Mouse (Mus musculus): ENCODE measurements at regions not wholly inside any gene's neighbourhood (a gene's known extent, or its start where the extent isn't known, plus 50 kb on each side); places are given as distances from the start of the nearest gene placed in this dataset.

DNA sequence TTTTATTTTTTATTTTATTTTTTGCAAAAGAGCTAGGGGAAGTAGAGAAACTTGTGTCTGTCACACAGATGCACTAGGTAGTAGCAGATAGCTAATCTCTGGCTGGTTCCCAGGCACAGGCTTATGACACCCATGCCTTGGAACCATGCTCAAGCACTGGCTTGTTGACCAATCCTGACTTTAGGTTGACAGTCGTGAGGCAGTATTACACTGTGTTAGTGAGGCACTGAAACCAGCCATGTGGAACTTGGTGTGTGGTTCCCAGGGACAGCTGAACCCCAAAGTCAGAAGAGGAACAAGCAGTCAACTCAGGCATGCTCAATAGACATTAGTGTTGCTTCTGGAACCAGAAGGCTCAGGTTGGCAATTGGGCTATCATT, 601.1 kb upstream of the Nox3 start:
- DNase-seq (ENCODE audit: low spot score in 2 of 2), result no peak

DNA sequence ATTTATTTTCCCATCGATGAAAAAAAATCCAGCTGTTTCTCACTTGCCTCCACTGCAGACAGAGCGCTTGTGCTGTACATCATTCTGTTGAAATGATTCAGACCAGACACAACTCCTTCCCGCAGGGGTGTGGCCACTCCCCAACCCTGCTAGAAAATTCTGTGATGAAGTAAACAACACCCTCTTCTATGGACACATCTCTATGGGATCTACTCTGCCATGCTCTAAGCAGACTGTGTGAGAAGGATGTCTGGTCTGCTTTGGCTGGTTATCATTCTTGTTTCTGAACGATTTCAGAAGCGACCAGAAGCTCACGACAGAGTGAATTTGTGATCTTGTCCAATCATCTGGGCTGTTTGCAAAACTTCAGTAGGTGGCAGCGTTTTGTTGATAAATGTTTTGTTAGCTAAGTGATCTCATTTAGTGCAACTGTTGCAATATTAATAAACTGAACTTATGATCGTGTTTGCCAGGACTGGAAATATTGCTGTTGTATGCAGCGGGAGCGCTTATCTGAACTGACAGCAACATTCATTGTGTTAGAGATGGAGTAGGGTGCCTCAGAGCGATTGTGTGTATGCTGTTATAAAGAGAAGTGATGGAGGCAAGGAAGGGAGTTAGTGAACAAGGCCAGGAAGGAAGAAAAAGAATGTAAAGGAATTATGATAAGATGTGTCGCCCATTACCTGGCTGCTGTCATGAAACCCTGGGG, 605.2 kb upstream of the Nox3 start:
- no peak for DNase-seq (ENCODE audit: low spot score in 2 of 2)

DNA sequence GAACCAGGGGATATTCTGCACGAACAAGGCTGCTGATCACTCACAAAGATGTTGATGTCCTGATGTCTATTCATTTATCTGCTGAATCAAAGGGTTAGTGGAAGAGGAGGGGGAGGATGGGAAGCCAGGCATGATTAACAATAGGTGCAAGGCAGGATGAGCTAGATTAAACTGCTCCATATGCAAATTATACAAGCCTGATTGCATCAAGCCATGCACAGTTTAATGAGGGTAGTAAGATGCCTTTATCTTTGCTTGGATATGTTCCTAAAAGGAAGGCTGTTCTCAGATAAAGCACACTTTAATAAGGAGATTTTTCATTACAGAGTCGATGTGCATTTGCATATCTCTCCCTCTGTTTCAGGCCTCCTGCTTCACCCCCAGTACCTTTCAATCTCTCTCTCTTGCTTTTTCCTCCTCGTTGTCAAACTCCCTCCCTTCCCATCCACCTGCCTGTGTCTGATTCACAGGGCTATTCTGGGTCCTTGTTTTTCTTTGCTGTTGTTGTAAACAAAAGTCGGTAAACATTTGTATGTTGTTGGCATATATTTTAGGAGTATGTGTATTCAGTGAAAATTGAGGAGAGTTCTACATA, 615.8 kb upstream of the Nox3 start:
- DNase-seq (ENCODE audit: low spot score in 2 of 2), result no peak

DNA sequence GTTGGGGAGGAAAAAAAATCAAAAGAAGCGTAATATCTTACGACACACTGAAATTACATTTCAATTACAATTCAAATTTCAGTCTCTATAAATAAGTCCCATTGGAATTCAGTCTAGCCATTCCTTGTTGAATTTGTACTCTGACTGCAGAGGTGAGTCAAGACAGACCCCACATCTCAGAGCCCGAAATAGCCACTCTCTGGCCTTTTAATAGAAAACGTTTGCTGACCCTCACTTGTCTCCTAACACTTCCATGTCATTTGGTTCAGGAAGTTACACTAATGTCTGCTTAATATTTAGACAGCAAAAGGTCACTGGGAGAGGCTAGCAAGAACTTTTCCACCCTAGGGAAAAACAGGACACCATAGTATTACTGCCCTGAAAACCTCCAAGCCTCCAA, 623.1 kb upstream of the Nox3 start:
- no peak for DNase-seq (ENCODE audit: low spot score in 2 of 2)

DNA sequence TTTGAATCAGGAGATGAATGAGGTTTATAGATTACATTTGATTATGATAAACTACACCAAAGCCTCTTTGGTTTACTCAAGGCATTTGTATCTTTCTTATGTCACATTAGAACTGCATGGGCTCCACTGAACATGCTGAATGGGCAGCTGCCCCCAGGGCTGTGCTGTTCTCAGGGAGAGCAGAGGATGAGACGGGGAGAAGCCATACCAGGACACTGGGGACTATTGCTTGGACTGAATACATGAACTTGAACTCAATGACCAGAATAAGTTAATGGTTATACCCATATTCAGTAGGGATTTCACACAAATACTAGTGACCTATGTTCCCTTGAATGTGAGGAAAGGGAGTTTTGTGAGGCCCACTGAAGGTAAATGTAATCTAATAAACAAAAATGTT, 632.7 kb upstream of the Nox3 start:
- no peak for DNase-seq (ENCODE audit: low spot score in 2 of 2)

DNA sequence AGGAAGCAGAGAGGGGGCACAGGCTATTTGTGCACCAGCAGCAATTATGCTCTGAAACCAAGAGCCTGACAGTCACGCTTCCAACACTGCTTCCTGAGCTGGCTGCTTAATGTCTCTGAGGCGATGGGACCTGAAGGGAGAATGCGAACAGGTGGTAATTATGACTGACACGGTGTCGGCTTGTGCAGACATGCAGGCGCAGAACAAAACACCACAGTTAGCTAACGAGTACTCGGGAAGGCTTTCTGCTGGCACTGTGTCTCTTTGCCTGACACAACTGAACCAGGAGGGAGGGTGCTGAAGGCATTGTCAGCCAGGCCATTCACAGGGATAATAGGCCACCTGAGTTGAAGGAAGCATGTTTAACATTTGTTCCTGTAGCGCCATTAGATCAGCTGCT, 635.6 kb upstream of the Nox3 start:
- no peak for DNase-seq (ENCODE audit: low spot score in 2 of 2)

DNA sequence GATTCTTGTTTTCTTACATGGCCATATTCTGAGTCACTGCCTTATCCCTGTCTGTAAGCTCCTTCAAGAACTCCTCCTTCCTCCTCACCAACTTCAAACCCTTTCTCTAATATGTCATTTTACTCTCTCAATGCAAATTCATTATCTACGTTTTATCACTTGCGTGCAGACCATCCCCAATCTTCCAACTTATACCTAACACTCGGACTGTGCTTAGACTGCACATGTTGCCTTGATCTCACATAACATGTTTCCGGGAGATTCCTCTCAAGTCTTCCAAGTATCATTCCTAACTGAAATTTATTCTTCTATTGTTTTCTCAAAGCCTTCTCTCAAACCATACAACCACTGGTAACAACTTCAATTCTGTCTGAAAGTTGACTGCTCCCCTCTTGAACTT, 637.0 kb upstream of the Nox3 start:
- no peak for DNase-seq (ENCODE audit: low spot score in 2 of 2)

DNA sequence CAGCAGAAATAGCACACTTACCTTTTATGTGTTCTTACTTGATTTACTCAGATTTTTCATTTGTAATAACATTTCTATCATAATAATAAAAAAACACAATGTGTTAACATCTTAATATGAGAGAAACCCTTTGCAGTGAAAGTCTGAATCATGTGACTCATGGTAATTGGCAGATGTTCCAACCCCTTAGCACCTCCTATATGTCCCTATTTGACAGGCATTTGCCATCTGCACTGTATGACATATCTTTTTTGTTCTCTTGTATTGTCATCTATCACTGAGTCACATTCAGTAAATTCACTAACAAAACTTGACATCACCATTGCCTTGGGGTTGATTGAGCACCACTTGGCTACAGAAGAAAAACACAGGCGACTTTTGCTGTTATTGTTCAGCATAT, 641.1 kb upstream of the Arid1b start:
- DNase-seq (ENCODE audit: low spot score in 2 of 2), result no peak

DNA sequence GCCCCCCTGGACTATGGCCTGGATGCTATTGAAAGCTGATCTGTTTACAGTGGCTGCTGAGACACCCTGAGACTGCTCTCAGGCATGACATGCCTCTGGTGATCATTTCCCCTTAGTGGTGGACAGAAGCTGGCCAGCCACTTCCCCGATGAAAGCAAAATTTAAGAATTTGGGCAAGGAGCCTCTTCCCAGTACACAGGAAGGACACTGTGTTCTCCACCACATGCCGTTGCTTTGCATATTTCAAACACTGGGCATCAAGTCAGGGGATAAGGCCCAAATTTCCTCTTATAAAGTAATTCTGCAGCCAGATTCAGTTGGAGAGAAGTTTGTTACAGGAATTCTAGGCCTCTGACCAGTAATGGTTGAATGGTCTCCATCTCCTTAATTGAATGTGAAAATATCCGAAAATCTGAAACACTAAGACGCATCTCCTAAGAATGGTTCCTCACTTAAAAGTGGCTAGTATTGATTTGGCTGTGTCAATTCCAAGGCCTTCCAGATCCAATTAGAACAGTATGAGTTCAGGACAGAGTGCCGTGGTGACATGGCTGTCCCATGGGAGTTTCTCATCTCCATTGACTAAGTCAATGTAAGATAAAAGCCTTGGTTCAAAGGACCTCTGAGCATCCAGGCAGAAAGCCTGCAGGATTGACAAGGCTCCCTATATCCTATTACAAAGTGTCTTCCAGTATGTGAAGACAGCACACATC, 638.5 kb upstream of the Arid1b start:
- DNase-seq (ENCODE audit: low spot score in 2 of 2), result no peak

DNA sequence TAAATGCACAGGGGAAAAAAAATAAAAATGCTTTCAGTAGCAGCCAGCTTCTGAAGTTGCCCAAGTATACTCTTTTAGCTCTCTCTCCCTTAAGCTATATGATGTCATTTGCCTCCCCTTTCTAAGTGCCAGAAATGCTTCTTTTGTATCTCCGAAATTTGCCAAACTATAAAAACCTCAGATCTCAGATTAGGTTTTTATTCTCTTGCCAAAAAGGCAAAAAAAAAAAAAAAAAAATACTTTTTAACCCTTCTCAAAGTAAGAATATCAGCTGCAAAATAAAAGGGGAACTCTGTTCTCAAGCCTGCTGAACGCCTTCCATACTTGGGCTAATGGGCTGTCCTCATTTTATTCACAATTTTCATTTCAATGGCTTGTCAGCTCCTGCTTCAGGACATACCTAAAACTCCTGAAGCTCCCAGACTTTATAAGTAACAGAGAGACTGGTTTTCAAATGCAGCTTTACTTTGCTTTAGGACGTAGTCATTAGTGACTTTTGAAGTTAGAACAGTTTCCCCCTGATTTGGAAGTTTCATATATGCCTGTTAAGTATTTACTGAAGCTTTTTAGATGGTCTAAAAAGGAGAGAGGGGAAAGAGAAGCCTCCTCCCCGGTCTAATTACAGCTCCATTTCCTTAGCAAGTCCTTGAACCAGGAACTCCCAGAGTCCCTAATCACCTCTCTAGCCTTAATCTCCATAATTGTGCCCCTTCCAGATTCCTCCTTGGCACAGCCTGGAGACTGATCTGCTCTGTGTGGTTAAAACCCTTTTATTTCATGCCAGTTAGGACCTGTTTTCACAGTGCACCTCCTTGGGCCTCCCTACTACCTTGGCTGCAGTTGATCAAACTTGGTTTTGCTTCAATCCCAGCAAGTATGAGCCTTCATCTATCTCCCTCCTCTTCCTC, 633.5 kb upstream of the Arid1b start:
- DNase-seq (ENCODE audit: low spot score in 2 of 2), result no peak

DNA sequence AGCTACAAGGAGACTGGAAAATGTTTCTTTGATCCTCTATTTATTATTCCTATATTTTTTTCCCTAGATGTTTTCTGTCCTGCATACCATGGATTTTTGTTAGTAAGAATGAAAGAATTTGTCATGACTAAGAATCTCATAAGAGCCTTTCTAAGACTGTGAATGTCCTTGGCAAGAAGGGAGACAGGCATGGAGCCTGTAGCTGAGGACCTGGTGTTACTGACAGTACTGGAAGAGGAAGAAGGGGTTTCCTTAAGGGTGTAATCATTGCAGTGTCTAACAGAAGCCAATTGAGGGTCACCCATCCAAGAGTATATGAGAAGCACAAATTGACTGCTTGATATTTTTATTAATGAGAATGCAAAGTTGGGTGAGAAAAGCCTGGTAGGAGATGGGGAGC, 628.3 kb upstream of the Arid1b start:
- no peak for DNase-seq (ENCODE audit: low spot score in 2 of 2)

DNA sequence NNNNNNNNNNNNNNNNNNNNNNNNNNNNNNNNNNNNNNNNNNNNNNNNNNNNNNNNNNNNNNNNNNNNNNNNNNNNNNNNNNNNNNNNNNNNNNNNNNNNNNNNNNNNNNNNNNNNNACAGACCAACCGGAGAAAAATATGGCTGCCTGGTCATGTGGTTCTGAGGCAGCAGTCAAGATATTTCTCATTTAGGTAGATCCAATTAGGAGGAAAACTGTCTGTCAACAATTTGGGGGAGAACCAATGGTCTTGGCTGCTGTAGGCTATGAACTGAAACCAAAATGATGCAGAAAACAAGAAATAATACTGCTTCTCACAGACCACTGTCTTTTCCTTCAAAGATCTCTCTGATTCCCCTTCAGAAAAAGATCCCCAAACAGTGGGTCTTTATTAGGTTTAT, 613.7 kb upstream of the Arid1b start:
- no peak for DNase-seq (ENCODE audit: low spot score in 2 of 2)

DNA sequence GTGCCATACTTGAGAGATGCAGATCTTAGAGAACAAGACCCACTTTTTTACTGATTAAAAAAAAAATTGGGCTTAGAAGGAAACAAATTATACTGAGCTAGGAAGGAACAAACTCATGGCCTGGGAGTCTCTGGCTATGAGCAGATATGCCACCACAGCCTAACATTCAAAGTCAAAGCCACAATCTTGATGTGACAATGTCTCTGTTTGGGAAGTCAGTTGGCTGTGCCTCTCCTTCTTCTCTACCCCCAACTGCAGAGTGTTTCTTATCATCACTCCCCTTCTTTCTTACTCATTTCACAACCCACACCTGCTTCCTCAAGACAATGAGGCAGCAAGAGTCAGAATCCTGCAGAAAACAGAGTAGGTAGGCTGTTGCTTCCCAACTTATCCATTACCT, 613.3 kb upstream of the Arid1b start:
- no peak for DNase-seq (ENCODE audit: low spot score in 2 of 2)

DNA sequence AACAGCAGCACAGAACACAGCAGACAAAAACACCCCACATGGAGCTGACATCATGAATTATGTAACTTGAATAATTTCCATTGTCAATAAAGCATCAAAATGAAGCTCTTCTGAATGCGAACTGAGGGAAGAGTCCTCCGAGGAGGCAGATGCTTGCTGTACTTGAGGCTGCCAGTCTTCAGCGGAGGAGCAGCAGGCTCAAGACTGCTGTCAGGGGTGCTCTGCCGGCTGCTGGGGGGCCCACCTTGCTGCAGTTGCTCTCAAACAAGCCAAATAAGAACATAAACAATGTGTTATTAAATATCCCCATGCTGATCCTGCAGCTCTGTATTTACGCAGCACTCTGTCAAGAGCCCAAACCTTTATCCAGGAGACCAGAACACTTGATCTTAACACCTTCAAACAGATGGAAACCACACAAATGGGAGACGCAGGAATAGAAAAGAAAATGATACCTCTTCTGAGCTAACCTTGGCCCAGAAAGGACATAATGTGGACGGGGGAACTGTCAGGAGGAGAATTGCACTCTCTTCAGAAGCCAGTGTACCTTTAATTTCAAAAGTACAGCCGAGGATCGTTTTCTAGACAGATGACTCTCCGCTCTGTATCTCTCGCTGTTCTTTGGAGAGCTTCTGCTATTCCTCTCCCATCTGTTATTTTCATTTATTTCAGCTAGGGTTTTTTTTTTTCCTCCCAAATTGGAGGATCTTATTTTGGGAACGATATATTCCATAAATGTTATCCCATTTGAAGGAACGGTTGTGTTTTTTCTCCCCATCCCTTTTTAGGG, 612.0 kb upstream of the Arid1b start:
- no peak for DNase-seq (ENCODE audit: low spot score in 2 of 2)

DNA sequence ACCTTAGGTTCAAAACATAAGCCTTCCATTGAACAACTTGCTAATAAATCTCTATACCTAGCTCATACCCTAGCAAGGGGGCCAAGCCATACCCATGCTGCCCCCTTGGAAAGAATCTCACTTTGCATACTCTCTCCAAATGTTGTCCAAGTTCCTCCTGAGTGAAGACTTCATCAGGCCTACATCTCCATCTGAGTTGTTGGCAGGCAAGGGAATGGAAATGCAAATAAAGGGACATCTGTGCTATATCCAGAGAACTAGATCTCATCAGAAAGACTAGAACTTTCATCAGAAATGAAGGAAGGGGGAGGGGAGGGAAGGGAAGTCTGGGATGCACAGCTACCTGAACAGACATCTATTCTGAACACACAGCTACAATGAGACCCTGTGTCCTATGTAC, 611.4 kb upstream of the Arid1b start:
- DNase-seq (ENCODE audit: low spot score in 2 of 2), result no peak

DNA sequence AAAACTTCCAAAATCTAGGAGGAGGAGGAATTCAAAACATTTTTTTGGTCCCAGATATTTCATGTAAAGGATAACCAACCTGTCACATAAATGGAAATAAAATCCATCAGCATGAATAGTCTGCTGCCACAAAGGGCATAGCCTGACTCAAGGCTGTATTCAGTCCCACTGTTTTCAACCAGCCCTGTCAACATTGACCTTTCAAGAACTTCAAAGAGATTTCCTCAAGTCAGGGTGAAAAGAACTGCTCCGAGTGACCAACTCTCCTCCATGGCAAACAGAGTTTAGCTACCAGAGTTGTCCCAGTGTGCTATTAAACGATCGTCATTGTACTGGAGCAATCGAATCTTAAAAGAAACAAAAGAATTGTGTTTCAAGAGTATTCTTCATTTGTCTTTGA, 606.5 kb upstream of the Arid1b start:
- DNase-seq (ENCODE audit: low spot score in 2 of 2), result no peak

DNA sequence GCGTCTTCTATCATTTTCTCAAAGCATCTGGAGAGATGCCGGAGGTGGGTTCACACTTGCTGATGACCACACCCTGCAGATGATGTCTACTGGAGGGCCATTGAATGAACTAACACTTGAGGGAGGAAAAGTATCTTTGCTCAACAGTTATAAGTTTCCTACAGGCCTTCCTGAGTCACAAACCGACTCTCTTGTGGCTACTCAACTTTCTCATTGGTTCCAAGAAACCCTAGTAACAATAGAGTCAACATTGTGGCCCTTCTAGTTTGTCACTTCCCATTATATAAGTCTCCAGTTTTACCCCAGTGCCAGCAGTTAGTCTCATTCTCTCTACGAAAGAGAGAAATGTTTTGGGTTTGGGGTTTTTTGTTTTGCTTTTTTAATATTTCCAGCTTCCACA, 604.1 kb upstream of the Arid1b start:
- no peak for DNase-seq (ENCODE audit: low spot score in 2 of 2)

DNA sequence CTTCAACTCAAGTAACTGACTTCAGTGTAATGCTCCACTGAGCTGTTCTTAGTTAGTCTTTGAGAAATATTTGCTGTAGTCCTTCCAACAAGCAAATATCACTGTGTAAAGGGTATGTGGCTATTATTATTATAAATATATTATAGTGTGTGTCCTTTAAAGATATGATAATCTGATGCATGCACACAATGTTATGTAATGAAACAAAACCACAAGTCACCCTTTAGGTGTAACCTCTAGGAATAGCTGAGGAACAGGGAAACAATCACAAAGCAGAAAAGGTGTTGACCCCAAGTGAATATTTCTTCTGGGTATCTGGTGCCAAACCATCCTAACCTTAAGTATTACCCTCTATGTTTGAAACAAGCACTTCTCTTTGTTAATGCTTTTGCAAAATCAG, 603.6 kb upstream of the Arid1b start:
- no peak for DNase-seq (ENCODE audit: low spot score in 2 of 2)

DNA sequence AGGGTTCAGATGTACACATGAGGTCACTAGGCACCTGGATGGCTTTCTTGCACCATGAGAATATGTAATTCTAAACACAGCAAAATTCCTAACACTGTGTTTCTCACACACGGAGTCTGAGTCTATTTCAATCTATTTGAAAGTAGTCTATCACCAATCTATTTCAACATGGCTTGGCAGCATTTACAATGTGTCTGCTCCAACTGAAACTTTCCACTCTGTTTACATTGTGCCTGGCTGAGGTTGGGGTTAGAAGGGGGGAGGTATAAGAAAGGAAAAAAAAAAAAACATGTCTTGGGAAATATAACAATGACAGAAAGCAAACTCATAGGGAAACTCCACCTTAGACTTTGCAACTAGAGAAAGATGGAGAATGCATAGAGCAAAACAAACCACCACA, 602.9 kb upstream of the Arid1b start:
- DNase-seq (ENCODE audit: low spot score in 2 of 2), result no peak

DNA sequence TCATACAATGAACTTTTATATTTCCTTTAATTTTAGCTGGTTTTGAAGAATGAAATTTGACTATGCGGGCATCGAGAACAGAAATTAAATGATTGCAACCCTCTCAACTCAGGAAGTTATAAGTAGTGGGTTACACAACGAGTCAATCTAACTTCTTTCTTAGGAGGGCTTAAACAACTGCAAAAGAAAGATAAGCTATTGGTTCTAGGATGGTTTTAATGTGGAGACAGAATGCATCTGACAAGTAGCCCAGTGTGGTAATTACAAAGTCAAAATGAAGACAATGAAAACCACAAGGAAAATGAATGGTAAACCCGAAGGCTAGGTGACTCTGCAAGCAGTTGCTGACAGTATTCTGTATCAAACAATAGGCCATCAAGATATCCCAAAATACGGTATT, 598.0 kb upstream of the Arid1b start:
- no peak for DNase-seq (ENCODE audit: low spot score in 2 of 2)

DNA sequence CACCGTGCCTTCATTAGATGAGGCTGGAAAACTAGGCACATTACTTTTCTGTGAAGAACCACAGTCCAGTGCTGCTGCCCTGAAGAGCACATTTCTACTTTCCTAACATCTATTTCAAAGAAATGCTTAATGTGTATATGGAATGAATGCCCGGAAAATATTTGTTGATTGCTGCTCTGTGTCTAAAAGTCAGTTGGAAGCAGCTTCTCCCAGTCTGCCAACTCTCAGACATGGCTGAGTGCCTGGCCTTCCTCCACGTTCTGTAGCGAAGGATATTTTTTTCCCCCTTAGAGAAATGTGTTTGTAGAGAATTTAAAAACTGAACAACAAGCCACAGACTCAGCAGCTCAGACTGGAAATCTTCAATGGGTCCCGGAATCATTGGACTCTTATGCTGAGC, 576.4 kb upstream of the Arid1b start:
- DNase-seq (ENCODE audit: low spot score in 2 of 2), result peak in 1 of 2 experiments; percentile 18

Measured in spleen, postnatal 4 days (tissue).